Mouse (Mus musculus): ENCODE measurements around the gene Hnf1a. TPM values are rescaled to one million over a fixed set of nuclear protein-coding genes. Genes with fewer than 3 reads are reported as not detected.

Gene Hnf1a
- polyA plus RNA-seq, 1 experiment, result not detected

DNA sequence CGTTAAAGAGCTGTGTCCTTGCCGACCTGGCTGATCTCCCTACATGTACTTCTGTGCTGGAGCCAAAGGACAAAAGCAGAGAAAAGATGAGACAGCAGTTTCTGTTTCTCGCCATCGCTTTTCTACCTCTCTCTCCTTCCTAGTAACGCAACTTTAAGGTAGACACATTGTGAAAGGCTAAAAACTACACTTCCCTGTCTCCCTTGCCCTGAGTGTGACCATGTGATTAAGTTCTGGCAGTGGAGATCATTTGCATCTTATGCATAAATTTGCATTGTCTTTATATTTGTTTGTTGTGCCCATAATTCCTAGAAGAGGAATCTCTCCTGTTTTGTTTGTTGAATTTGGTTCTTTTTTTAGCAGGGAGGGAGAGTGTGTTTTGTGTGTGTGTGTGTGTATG lies 55.0 kb downstream of the Hnf1a start:
- H3K4me3 ChIP-seq (ENCODE audit: insufficient read depth, low read length), result no peak overlapping the region
- no peak overlapping the region for H3K27ac ChIP-seq (ENCODE audit: insufficient read depth, low read length)
- no peak for TF ChIP-seq CTCF (IDR thresholded peaks at IDR 0.05; ENCODE audit: extremely low read depth, insufficient read depth, low read length)
- no peak for TF ChIP-seq POLR2A (IDR thresholded peaks at IDR 0.05; ENCODE audit: extremely low read depth, insufficient read depth, low read length)
- no peaks in the 10 kb centered on the region for H3K4me1 ChIP-seq (ENCODE audit: control insufficient read depth, insufficient read depth, low read length)

DNA sequence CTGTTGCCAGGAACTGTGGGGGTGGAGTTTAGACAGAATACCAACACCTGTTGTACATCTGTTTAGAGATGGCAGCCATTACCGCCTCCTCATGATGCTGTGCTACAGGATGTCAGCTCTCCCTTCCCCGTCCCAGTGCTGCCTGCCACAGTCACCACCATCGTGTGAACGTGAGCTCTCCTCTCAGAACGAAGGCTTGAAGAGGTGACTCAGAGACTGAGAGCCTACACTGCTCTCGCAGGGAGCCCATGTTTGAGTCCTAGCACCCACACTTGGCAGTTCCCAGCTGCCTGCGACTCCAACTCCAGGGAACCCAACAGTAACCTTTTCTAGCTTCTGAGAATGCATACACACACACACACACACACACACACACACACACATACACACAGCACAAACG lies 56.0 kb downstream of the Hnf1a start:
- H3K27ac ChIP-seq (ENCODE audit: insufficient read depth, low read length), result no peak overlapping the region
- no peaks in the 10 kb centered on the region for H3K4me1 ChIP-seq (ENCODE audit: control insufficient read depth, insufficient read depth, low read length)
- no peak overlapping the region for H3K4me3 ChIP-seq (ENCODE audit: insufficient read depth, low read length)
- no peak for TF ChIP-seq CTCF (IDR thresholded peaks at IDR 0.05; ENCODE audit: extremely low read depth, insufficient read depth, low read length)
- TF ChIP-seq POLR2A (IDR thresholded peaks at IDR 0.05; ENCODE audit: extremely low read depth, insufficient read depth, low read length), result no peak

DNA sequence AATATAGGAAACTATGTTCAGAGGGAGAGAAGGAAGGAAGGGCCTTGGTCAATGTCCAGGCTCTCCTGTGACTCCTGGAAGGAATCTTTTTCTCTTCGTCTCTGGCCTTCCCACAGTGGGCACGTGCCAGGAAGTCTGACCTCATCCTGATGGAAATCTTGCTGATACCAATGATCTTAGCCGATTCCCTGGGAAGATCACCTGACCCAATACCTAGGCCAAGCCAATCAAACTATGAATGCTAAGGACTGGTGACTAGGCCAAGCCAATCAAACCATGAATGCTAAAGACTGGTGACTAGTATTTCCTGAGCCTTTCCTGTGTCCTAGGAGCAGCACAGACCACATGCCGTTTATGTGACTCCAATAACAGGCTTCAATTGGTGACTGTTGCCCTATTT lies 57.2 kb downstream of the Hnf1a start:
- no peak overlapping the region for H3K4me3 ChIP-seq (ENCODE audit: insufficient read depth, low read length)
- no peak overlapping the region for H3K27ac ChIP-seq (ENCODE audit: insufficient read depth, low read length)
- H3K4me1 ChIP-seq (ENCODE audit: control insufficient read depth, insufficient read depth, low read length), result no peaks in the 10 kb centered on the region
- TF ChIP-seq CTCF (IDR thresholded peaks at IDR 0.05; ENCODE audit: extremely low read depth, insufficient read depth, low read length) (no peak), POLR2A (IDR thresholded peaks at IDR 0.05; ENCODE audit: extremely low read depth, insufficient read depth, low read length) (no peak)

DNA sequence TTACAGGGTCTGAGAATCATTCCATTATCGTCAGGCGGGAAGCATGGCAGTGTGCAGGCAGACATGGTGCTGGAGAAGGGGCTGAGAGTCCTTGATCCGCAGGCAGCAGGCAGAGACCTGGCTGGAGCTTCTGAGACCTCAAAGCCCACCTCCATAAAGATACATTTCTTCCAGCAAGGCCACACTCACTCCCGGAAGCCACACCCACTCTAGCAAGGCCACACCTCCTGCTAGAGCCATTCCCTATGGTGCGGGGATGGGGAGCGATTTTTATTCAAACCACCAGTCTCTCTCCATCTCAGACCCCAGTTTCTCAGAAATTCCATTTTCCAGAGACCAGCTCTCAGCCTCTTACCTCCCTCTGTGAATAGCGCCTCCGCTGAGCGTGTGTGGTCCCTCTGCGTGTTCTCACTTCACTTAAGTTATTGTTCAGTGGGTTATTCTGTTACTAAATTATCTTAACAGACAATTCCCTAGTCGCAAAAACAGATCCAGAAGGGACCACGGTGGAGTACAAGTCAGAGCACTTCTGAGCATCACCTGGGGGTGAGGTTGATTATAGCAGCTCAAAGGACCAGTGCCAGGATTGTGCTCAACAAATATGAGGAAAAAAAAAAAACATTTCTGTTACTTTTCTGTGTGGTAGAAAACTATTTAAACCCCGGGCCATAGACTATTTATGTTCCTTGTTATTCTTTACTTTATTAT lies 62.1 kb downstream of the Hnf1a start:
- H3K4me1 ChIP-seq (ENCODE audit: control insufficient read depth, insufficient read depth, low read length), result no peaks in the 10 kb centered on the region
- no peak overlapping the region for H3K4me3 ChIP-seq (ENCODE audit: insufficient read depth, low read length)
- TF ChIP-seq POLR2A (IDR thresholded peaks at IDR 0.05; ENCODE audit: extremely low read depth, insufficient read depth, low read length) (no peak), CTCF (IDR thresholded peaks at IDR 0.05; ENCODE audit: extremely low read depth, insufficient read depth, low read length) (no peak)
- H3K27ac ChIP-seq (ENCODE audit: insufficient read depth, low read length), result no peak overlapping the region

DNA sequence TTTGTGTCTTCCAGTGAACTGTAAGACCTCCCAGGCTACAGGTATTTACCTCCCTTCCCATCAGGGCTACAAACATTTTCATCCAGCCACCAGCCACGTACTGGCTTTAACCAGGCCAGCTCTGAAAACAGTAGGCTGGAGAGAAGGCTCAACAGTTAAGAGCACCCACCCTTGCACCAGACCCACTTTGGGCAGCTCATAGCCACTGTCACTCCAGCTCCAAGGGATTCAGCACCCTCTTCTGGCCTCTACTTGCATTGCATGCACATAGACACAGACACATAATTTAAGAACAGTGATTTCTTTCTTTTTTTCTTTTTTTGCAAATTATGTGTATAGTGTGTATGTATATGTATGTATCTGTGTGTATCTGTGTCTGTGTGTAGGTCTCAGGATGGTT lies 68.5 kb downstream of the Hnf1a start:
- H3K4me3 ChIP-seq (ENCODE audit: insufficient read depth, low read length), result no peak overlapping the region
- no peaks in the 10 kb centered on the region for H3K4me1 ChIP-seq (ENCODE audit: control insufficient read depth, insufficient read depth, low read length)
- H3K27ac ChIP-seq (ENCODE audit: insufficient read depth, low read length), result no peak overlapping the region
- TF ChIP-seq CTCF (IDR thresholded peaks at IDR 0.05; ENCODE audit: extremely low read depth, insufficient read depth, low read length) (peak; percentile 48; the same call in 1 of the 2 replicates), POLR2A (IDR thresholded peaks at IDR 0.05; ENCODE audit: extremely low read depth, insufficient read depth, low read length) (no peak)

Other genes with a start within 250 kb of the Hnf1a start
- gene Ankrd13a, start 196.4 kb downstream of the Hnf1a start, polyA plus RNA-seq (2012; rRNA removed), result 36.2 and 38.5 TPM in 2 replicates
- gene Git2, start 195.6 kb downstream of the Hnf1a start, polyA plus RNA-seq (2012; rRNA removed), result 44.0 and 44.1 TPM in 2 replicates
- 232 and 245 TPM in 2 replicates for gene 1500011B03Rik, start 147.6 kb downstream of the Hnf1a start, polyA plus RNA-seq (2012; rRNA removed)
- 0.06 TPM in 1 of 2 replicates, not detected in the other for gene 4930519G04Rik, start 117.4 kb downstream of the Hnf1a start, polyA plus RNA-seq (2012; rRNA removed)
- 0.25 and 0.36 TPM in 2 replicates for gene Gm9936, start 112.4 kb downstream of the Hnf1a start, polyA plus RNA-seq (2012; rRNA removed)
- 7.5 and 8.6 TPM in 2 replicates for gene Oasl2, start 74.2 kb downstream of the Hnf1a start, polyA plus RNA-seq (2012; rRNA removed)
- 0.35 and 0.78 TPM in 2 replicates for gene Oasl1, start 47.9 kb downstream of the Hnf1a start, polyA plus RNA-seq (2012; rRNA removed)
- gene 2210016L21Rik, start 28.9 kb downstream of the Hnf1a start, polyA plus RNA-seq (2012; rRNA removed), result 129 and 136 TPM in 2 replicates
- 66.4 and 68.5 TPM in 2 replicates for gene Sppl3, start 40.0 kb upstream of the Hnf1a start, polyA plus RNA-seq (2012; rRNA removed)
- not detected in 2 replicates for gene Gm10401, start 127.2 kb upstream of the Hnf1a start, polyA plus RNA-seq (2012; rRNA removed)
- 12.7 and 12.8 TPM in 2 replicates for gene Acads, start 148.3 kb upstream of the Hnf1a start, polyA plus RNA-seq (2012; rRNA removed)
- gene Unc119b, start 163.9 kb upstream of the Hnf1a start, polyA plus RNA-seq (2012; rRNA removed), result 24.8 and 26.2 TPM in 2 replicates
- gene Mlec, start 187.1 kb upstream of the Hnf1a start, polyA plus RNA-seq (2012; rRNA removed), result 74.6 and 78.6 TPM in 2 replicates
- gene Cabp1, start 223.3 kb upstream of the Hnf1a start, polyA plus RNA-seq (2012; rRNA removed), result 444 and 462 TPM in 2 replicates

Measured in cortical plate, adult 2 months (tissue).